Mouse (Mus musculus) CH12.LX (cell line): ENCODE results near the gene Rps6ka1.

Experiments
- CHD1 ChIP-seq: IDR thresholded peaks from 2 replicates; pipeline ENCODE4 v1.6.1; 2012; ENCODE audit warnings: low read depth, low read length, improper control_type of control experiment, inconsistent platforms
- CTCF ChIP-seq, 2 experiments: IDR thresholded peaks in 1 of 2; conservative IDR thresholded peaks in 1 of 2; 2 replicates each; pipeline ENCODE4 v1.5.1; 2011 to 2012; ENCODE audit warnings: low read depth in 2 of 2, low read length in 2 of 2, improper control_type of control experiment in 1 of 2, inconsistent platforms in 1 of 2, mild to moderate bottlenecking in 1 of 2, moderate library complexity in 1 of 2
- EP300 ChIP-seq: IDR thresholded peaks from 2 replicates; pipeline ENCODE4 v1.6.1; 2011; ENCODE audit warnings: low read length, improper control_type of control experiment
- GABPA ChIP-seq: IDR thresholded peaks from 2 replicates; pipeline ENCODE4 v1.6.1; 2012; ENCODE audit warnings: low read depth, low read length, improper control_type of control experiment, inconsistent platforms; ENCODE audit not compliant: insufficient replicate concordance
- HCFC1 ChIP-seq: IDR thresholded peaks from 2 replicates; pipeline ENCODE4 v1.6.1; 2012; ENCODE audit warnings: low read depth, mild to moderate bottlenecking, inconsistent platforms, low read length, improper control_type of control experiment
- IRF4 ChIP-seq: IDR thresholded peaks from 2 replicates; pipeline ENCODE4 v1.6.1; 2014; ENCODE audit warnings: low read depth, mild to moderate bottlenecking, inconsistent platforms, low read length, improper control_type of control experiment
- KAT2A ChIP-seq: IDR thresholded peaks from 2 replicates; pipeline ENCODE4 v1.6.1; 2012; ENCODE audit warnings: low read length, improper control_type of control experiment, inconsistent platforms; ENCODE audit not compliant: insufficient replicate concordance
- MAX ChIP-seq: IDR thresholded peaks from 2 replicates; pipeline ENCODE4 v1.6.1; 2011; ENCODE audit warnings: low read length, improper control_type of control experiment
- MXI1 ChIP-seq: IDR thresholded peaks from 2 replicates; pipeline ENCODE4 v1.6.1; 2011; ENCODE audit warnings: mild to moderate bottlenecking, low read depth, low read length, improper control_type of control experiment
- POLR2A ChIP-seq: IDR thresholded peaks from 2 replicates; pipeline ENCODE4 v1.6.1; 2011; ENCODE audit warnings: low read depth, mild to moderate bottlenecking, improper control_type of control experiment, low read length
- SIN3A ChIP-seq: IDR thresholded peaks from 2 replicates; pipeline ENCODE4 v1.6.1; 2012; ENCODE audit warnings: low read length, improper control_type of control experiment, inconsistent platforms
- SMC3 ChIP-seq: IDR thresholded peaks from 2 replicates; pipeline ENCODE4 v1.6.1; 2011; ENCODE audit warnings: low read depth, low read length, improper control_type of control experiment
- UBTF ChIP-seq: IDR thresholded peaks from 2 replicates; pipeline ENCODE4 v1.6.1; 2012; ENCODE audit warnings: low read depth, mild to moderate bottlenecking, inconsistent platforms, low read length, improper control_type of control experiment, moderate library complexity

DNA sequence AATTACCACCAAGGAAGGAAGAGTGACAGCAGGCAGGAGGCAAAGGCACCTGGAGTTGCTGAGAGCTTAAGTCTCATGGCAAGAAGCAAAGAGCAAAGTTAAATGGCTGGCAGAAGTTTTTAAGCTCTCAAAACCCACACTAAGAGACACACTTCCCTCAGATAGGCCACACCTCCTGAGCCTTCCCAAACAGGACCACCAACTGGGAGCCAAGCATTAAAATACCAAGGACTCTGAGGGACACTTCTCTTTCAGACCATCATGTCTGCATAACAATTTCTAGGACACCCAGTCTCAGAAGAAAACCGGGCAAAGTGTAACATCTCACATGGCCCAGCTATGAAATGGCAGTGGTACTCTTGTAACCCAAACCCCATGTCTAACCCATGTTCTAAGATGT, 9.4 kb upstream of the Rps6ka1 start:
- TF ChIP-seq CTCF (conservative IDR thresholded peaks at IDR 0.05 in 1 of 2, IDR thresholded peaks at IDR 0.05 in 1 of 2; ENCODE audit: low read depth in 2 of 2, low read length in 2 of 2) (no peak), POLR2A (no peak), SIN3A (no peak), HCFC1 (no peak), IRF4 (no peak), UBTF (no peak), MAX (no peak), SMC3 (no peak), EP300 (no peak), MXI1 (no peak), KAT2A (no peak), GABPA (no peak), CHD1 (no peak)
